Mouse (Mus musculus) megakaryocyte-erythroid progenitor cell, adult 5 weeks (primary cell): ENCODE measurements around the gene Naa15. TPM values are rescaled to one million over a fixed set of nuclear protein-coding genes. Genes with fewer than 3 reads are reported as not detected.

Experiments
- polyA plus RNA-seq: library from polyadenylated mRNA; stranded (reverse); fragments of >175 nt; gene quantifications from 2 replicates; pipeline ENCODE4 v1.2.3, GENCODE M21; 2012

Naa15 gene
- polyA plus RNA-seq: 13.4 and 17.1 TPM in 2 replicates

GRCm38 (mm10) chr3:51415098-51416072 lies at the start of gene Naa15:
Gene Naa15, plus strand, starts transcription at chr3:51415148.

DNA sequence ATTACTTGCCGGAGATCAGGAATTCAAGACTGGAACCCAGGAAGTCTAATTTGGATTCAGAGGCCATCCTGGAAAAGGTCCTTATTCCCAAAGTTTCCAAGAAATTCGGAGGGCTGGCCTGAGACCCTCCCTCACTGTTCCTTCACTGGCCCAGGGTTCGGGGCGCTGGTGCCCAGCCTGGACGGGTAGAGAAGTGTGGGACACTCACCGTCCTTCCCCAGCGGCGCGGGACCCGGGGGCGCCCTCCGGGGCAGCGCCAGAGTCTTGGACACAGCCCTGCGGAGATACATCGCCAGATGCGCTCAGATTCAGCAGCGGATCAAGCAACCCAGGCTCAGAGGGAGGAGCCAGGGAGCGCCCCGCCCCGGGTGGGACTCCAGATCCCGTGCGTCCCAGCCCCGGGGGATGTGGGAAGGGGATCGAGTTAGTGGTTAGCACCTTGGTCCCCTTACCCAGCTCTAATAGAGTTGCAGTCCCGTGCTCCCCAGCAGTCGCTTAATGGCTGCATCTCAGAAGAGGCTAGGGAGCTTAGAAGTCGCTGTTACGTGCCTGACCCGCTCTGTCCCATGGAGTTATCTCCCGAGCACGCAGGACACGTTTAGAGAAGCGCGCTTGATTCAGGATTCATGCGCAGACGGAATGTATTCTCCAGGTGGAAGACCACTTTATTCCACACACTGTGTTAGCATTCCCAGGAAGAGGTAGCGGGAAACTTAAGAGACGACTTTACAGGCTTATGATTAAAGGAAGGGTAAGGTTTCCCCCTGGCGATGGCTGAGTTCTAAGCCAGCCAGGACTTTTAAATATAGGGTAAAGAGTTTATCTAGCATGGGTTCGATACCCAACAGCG lies 18.5 kb upstream of the Naa15 start, which contains the start of gene Mgarp:
TSS of gene Mgarp (minus strand) at position 520 of the 850 bp plus-strand sequence.

GRCm38 (mm10) chr3:51408561-51409183 lies 6.3 kb upstream of the Naa15 start, which contains the start of gene Ndufc1:
Gene Ndufc1, minus strand, starts transcription at chr3:51408988.

DNA sequence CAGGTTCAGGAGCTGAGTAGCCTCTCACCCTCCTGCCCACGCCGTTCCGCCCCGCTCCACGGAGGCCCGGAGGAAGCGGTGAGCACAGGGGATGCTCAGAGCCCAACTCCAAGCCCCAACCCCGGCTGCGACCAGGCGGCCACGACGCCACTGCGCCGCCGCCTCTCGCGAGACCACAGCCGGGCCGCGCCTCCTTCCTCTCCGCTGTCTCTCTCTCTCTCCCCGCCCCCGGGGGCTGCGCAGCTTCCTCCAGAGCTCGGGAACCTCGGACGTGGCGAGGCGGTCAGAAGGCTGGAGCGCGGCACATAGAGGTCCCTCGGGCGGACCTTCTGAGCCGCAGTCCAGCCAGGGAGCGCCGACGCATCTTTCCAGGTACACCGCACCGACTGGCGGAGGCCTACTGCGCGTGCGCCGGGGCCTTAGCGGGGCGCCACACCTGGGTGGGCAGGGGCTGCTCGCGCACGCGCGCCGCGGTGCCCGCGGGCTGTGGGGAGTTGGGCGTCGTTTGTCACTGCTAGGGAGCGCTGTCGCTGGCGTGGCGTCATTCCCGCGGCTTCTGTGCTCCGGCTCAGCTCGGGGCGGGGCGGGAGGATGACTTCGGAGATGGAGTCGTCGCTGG lies 68.9 kb downstream of the Naa15 start, which contains the start of gene Rab33b:
TSS of gene Rab33b (plus strand) at position 180 of the 619 bp plus-strand sequence.

Other genes with a start within 250 kb of the Naa15 start
- gene Noct, start 190.7 kb upstream of the Naa15 start, polyA plus RNA-seq: 12.9 and 13.2 TPM in 2 replicates
- gene Elf2, start 74.5 kb upstream of the Naa15 start, polyA plus RNA-seq: 42.9 and 56.5 TPM in 2 replicates
- 0.19 TPM in 1 of 2 replicates, not detected in the other for gene Mgarp, start 18.4 kb upstream of the Naa15 start, polyA plus RNA-seq
- 22.0 and 32.1 TPM in 2 replicates for gene Ndufc1, start 6.2 kb upstream of the Naa15 start, polyA plus RNA-seq
- 13.4 and 16.7 TPM in 2 replicates for gene Rab33b, start 68.8 kb downstream of the Naa15 start, polyA plus RNA-seq
- gene Setd7, start 145.7 kb downstream of the Naa15 start, polyA plus RNA-seq: 7.6 and 11.1 TPM in 2 replicates
- 2.5 and 4.5 TPM in 2 replicates for gene Mgst2, start 245.2 kb downstream of the Naa15 start, polyA plus RNA-seq